Mouse (Mus musculus) myocyte (in vitro differentiated cells): ENCODE measurements at regions not wholly inside any gene's neighbourhood (a gene's known extent, or its start where the extent isn't known, plus 50 kb on each side); places are given as distances from the start of the nearest gene placed in this dataset.
A peak's percentile ranks its signal among the peaks of the same experiment; 100 is the strongest.

Experiments used
- H3K27me3 ChIP-seq: one replicate; pipeline ENCODE4 v1.6.1; 2011; ENCODE audit not compliant: control insufficient read depth, insufficient read depth, insufficient read length
- H3K36me3 ChIP-seq: one replicate; pipeline ENCODE4 v1.6.1; 2011; ENCODE audit not compliant: control insufficient read depth, insufficient read depth
- H3K4me2 ChIP-seq: one replicate; pipeline ENCODE4 v1.6.1; 2011; ENCODE audit warnings: low read depth, control low read depth
- H3K4me3 ChIP-seq: one replicate; pipeline ENCODE4 v1.5.1; 2011; ENCODE audit warnings: mild to moderate bottlenecking, control low read depth, moderate library complexity
- H3K79me2 ChIP-seq: one replicate; pipeline ENCODE4 v1.6.1; 2011; ENCODE audit not compliant: control insufficient read depth, insufficient read depth
- H3ac ChIP-seq: one replicate; pipeline ENCODE4 v1.6.1; 2011; ENCODE audit not compliant: control insufficient read depth, insufficient read length
- TCF3 ChIP-seq: IDR thresholded peaks from one replicate; pipeline ENCODE4 v1.6.1; 2011; ENCODE audit warnings: low read depth, control low read depth; ENCODE audit not compliant: insufficient read length

DNA sequence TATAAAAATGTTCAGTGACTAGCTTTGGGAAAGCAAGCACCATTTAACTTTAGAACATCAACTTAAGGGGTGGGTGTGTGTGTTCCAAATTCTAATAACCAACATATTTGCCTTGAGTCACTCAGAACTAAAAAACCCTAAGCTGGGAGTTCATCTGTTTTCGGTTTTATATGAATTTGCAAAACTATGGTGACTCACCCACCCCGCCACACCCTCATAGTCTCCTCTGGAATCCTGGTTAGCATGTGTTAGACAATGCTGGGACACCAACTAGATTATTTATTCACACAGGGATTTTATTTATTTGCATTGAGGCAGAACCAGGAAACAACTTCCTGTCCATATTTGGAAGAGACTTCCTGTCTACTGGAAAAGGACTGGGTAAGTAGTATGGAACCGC is 50.2 kb upstream of the Lnx1 start:
- Histone ChIP-seq H3K79me2 (no peaks in the 10 kb centered on the region), H3K4me2 (peak overlapping the region; percentile 45), H3ac (no peak overlapping the region), H3K27me3 (no peaks in the 10 kb centered on the region), H3K4me3 (no peak overlapping the region), H3K36me3 (no peaks in the 10 kb centered on the region)
- no peak for TF ChIP-seq TCF3
